Comparison of ENCODE assay signal across 8 mouse cellular contexts in the genomic region with DNA sequence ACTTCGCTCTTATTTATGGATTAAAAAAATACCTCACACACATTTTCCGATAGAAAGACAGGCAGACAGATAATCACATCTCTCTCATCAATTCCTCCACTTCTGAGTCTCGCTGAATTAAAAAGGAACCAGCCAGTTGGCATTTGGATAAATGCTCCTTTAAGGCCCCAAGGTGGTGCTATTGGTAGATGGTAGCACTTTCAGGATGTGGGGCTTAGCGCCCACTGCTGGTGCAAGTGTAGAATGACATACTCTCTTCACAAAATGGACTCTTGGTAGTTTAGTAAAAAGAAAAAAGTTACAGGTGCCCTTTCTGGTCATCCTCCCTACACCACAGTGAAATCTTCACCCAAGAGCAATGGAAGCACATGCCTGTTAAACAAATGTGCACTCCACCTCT. TPM values are rescaled to one million over a fixed set of nuclear protein-coding genes. Genes with fewer than 3 reads are reported as not detected.
DNase-seq lines count a peak whose midpoint lies in the region; ATAC-seq and TF ChIP-seq lines count a peak whose summit lies in the region.
"Had no signal": no experiment of that assay in that cellular context is flagged by ENCODE, and none has a peak within 500 bp of the region (broad histone marks: within the 10 kb centered on the region; RNA-seq: fewer than 3 reads in every experiment).

No protein-coding gene starts in this region.

- TF ChIP-seq EP300 in liver, postnatal 0 days (IDR thresholded peaks at IDR 0.05; ENCODE audit: low read depth), result no peak

- H3K27ac ChIP-seq in liver, postnatal 0 days (ENCODE audit: low read depth), result no peak overlapping the region
- H3K27ac ChIP-seq: stomach, embryonic 15.5 days had no signal

- H3K27me3 ChIP-seq in liver, postnatal 0 days (ENCODE audit: insufficient read depth, low read length), result no peaks in the 10 kb centered on the region
- H3K27me3 ChIP-seq: stomach, embryonic 15.5 days had no signal

- no peaks in the 10 kb centered on the region for H3K36me3 ChIP-seq in liver, postnatal 0 days (replicated peaks; ENCODE audit: insufficient read depth, low read length)
- H3K36me3 ChIP-seq: stomach, embryonic 15.5 days had no signal

- no peak for ATAC-seq in liver, postnatal 0 days

- WGBS in liver, postnatal 0 days (ENCODE audit: insufficient replicate concordance), result 22% methylated on average over 4 of the region's 4 CpGs

- H3K9ac ChIP-seq in liver, postnatal 0 days (replicated peaks), result no peak overlapping the region
- H3K9ac ChIP-seq: stomach, embryonic 15.5 days had no signal

- peak; percentile 21 for DNase-seq in 3134 (ENCODE audit: extremely low read depth, insufficient read length, low spot score)
- peak; percentile 1 to 3 for DNase-seq in B cell, adult 2 months
- DNase-seq in adrenal gland, postnatal 36 days, result peak; percentile 65 to 66
- peak; percentile 69 for DNase-seq in fibroblast of lung, adult 2 months (ENCODE audit: low read depth)
- peak; percentile 54 to 56 for DNase-seq in kidney, adult 8-10 months
- peak; percentile 35 for DNase-seq in liver, postnatal 0 days
- DNase-seq in right cerebral cortex, adult 18-20 months, result peak; percentile 75

- H3K4me2 ChIP-seq in liver, postnatal 0 days (ENCODE audit: low read depth, low read length), result no peak overlapping the region
- H3K4me2 ChIP-seq: stomach, embryonic 15.5 days had no signal

- no peaks in the 10 kb centered on the region for H3K4me1 ChIP-seq in liver, postnatal 0 days (ENCODE audit: insufficient read depth)
- H3K4me1 ChIP-seq: stomach, embryonic 15.5 days had no signal

- TF ChIP-seq CTCF in liver, postnatal 0 days (IDR thresholded peaks at IDR 0.05; ENCODE audit: low read depth), result peak; percentile 79

- no peak overlapping the region for H3K4me3 ChIP-seq in liver, postnatal 0 days (ENCODE audit: low read depth, low read length)
- H3K4me3 ChIP-seq: stomach, embryonic 15.5 days had no signal

- H3K9me3 ChIP-seq in liver, postnatal 0 days (ENCODE audit: low read length), result no peaks in the 10 kb centered on the region
- H3K9me3 ChIP-seq: stomach, embryonic 15.5 days had no signal

RNA-seq across cellular contexts. Expression of a gene that starts 37.1 kb away (rescaled TPM):
- total RNA-seq in adrenal gland, postnatal 36 days (2021), result 10 to 100 TPM; 24.0 to 27.3 TPM
- polyA plus RNA-seq in liver, postnatal 0 days (2015; fragmentation: Nextera tagmentation; extraction: Ambion mirVana), result 0.17 TPM in 1 of 2 replicates, not detected in the other

Comparison
In these comparisons a context has a peak if more than half of its experiments do, and no peak if none do; other contexts are left out.
1. DNase-seq: peak in every context shown above with its lines; median percentile 75 in right cerebral cortex, adult 18-20 months; 69 in fibroblast of lung, adult 2 months; 66 in adrenal gland, postnatal 36 days; 55 in kidney, adult 8-10 months; 35 in liver, postnatal 0 days; 21 in 3134; 2 in B cell, adult 2 months.